Mouse (Mus musculus) urinary bladder, adult 2 months (tissue): Measurements from ENCODE around the gene Mgat5b. TPM values are rescaled to one million over a fixed set of nuclear protein-coding genes. Genes with fewer than 3 reads are reported as not detected.
A peak's percentile ranks its signal among the peaks of the same experiment; 100 is the strongest.

ENCODE experiments used
- DNase-seq: peaks from one replicate; pipeline ENCODE4 v3.0.0; 2022; ENCODE audit warnings: low spot score
- polyA plus RNA-seq: library from polyadenylated mRNA; depleted of rRNA; stranded (reverse); fragments of >200 nt; gene quantifications from 2 replicates; pipeline ENCODE4 v1.2.3, GENCODE M21; 2012

Mgat5b gene
- polyA plus RNA-seq, 1 experiment: 0.22 TPM

- no peak for DNase-seq
Measured at GRCm38 (mm10) chr11:116974341-116974740, 55.7 kb downstream of the Mgat5b start.

GRCm38 (mm10) chr11:116980313-116980712, 61.6 kb downstream of the Mgat5b start:
- no peak for DNase-seq

- no peak for DNase-seq
Measured at GRCm38 (mm10) chr11:116982543-116982942, 63.9 kb downstream of the Mgat5b start.

GRCm38 (mm10) chr11:116985504-116986385, 67.1 kb downstream of the Mgat5b start:
- no peak for DNase-seq

GRCm38 (mm10) chr11:116988131-116988530, 69.5 kb downstream of the Mgat5b start:
- no peak for DNase-seq

- no peak for DNase-seq
Measured at GRCm38 (mm10) chr11:116990231-116990630, 71.6 kb downstream of the Mgat5b start.

- DNase-seq: no peak
Measured at GRCm38 (mm10) chr11:116991410-116991809, 72.7 kb downstream of the Mgat5b start.

- no peak for DNase-seq
Measured at GRCm38 (mm10) chr11:116991964-116992363, 73.3 kb downstream of the Mgat5b start.

- no peak for DNase-seq
Measured at GRCm38 (mm10) chr11:116994095-116994582, 75.5 kb downstream of the Mgat5b start.

GRCm38 (mm10) chr11:116996976-116997375, 78.3 kb downstream of the Mgat5b start:
- no peak for DNase-seq

GRCm38 (mm10) chr11:116998935-116999334, 80.3 kb downstream of the Mgat5b start:
- no peak for DNase-seq

- no peak for DNase-seq
Measured at GRCm38 (mm10) chr11:117000219-117000618, 81.6 kb downstream of the Mgat5b start.

- DNase-seq: no peak
Measured at GRCm38 (mm10) chr11:117001789-117002188, 83.1 kb downstream of the Mgat5b start.

GRCm38 (mm10) chr11:117003503-117003902, 84.8 kb downstream of the Mgat5b start:
- DNase-seq: no peak

- DNase-seq: no peak
Measured at GRCm38 (mm10) chr11:117004277-117004676, 85.6 kb downstream of the Mgat5b start.

GRCm38 (mm10) chr11:117017462-117017861, 98.8 kb downstream of the Mgat5b start:
- no peak for DNase-seq

GRCm38 (mm10) chr11:117018410-117018809, 99.7 kb downstream of the Mgat5b start:
- DNase-seq: peak; percentile 29

GRCm38 (mm10) chr11:117021026-117021425, 102.4 kb downstream of the Mgat5b start:
- no peak for DNase-seq

GRCm38 (mm10) chr11:117023537-117023936, 104.9 kb downstream of the Mgat5b start:
- no peak for DNase-seq

GRCm38 (mm10) chr11:117027681-117028080, 109.0 kb downstream of the Mgat5b start:
- no peak for DNase-seq

GRCm38 (mm10) chr11:117028861-117029568, 110.4 kb downstream of the Mgat5b start:
- DNase-seq: no peak

GRCm38 (mm10) chr11:117029569-117029955, 110.9 kb downstream of the Mgat5b start:
- no peak for DNase-seq

GRCm38 (mm10) chr11:117030018-117030417, 111.4 kb downstream of the Mgat5b start:
- no peak for DNase-seq
